Mouse (Mus musculus) ES-E14 (cell line): ENCODE results near the gene Spata18.

ENCODE experiments used
- MAFK ChIP-seq: IDR thresholded peaks from 2 replicates; pipeline ENCODE4 v1.6.1; 2014; ENCODE audit warnings: mild to moderate bottlenecking, low read depth, low read length, inconsistent platforms; ENCODE audit not compliant: insufficient read depth
- ZNF384 ChIP-seq: IDR thresholded peaks from 2 replicates; pipeline ENCODE4 v1.6.1; 2012; ENCODE audit warnings: low read depth, low read length, inconsistent platforms

GRCm38 (mm10) chr5:73633141-73633540 is 18.0 kb upstream of the Spata18 start:
- TF ChIP-seq ZNF384 (no peak), MAFK (no peak)
